Mouse (Mus musculus) layer of hippocampus, adult 8-10 months (tissue): ENCODE data around the gene Zcrb1. TPM values are rescaled to one million over a fixed set of nuclear protein-coding genes. Genes with fewer than 3 reads are reported as not detected.

Experiments
- DNase-seq, 2 experiments: peaks; one replicate each; pipeline ENCODE4 v3.0.0; 2022; ENCODE audit warnings: low spot score in 2 of 2
- total RNA-seq, 4 experiments: library from RNA; stranded (reverse); gene quantifications; 2 replicates each; pipeline ENCODE4 v1.2.4; 2022

Zcrb1 gene
- total RNA-seq, 4 experiments from 2014 or later = 64.6 to 82.9 (median 74.2) TPM

DNA sequence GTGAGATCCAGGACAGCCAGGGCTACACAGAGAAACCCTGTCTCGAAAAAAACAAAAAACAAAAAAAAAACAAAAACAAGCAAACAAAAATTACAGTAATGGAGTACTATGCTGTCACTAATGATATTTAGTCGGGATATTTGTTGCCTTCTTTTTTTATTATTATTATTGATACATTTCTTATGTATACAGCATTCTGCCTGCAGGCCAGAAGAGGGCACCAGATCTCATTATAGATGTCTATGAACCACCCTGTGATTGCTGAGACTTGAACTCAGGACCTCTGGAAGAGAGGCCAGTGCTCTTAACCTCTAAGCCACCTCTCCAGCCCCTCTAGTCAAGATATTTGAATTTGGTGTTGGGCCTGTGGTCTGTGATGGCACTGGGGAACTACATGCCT lies 26.3 kb downstream of the Zcrb1 start:
- DNase-seq = no peak

GRCm38 (mm10) chr15:93368558-93368957 lies 29.6 kb downstream of the Zcrb1 start:
- DNase-seq = no peak

- DNase-seq = no peak
These were observed 32.6 kb downstream of the Zcrb1 start for GRCm38 (mm10) chr15:93365561-93365960.

DNA sequence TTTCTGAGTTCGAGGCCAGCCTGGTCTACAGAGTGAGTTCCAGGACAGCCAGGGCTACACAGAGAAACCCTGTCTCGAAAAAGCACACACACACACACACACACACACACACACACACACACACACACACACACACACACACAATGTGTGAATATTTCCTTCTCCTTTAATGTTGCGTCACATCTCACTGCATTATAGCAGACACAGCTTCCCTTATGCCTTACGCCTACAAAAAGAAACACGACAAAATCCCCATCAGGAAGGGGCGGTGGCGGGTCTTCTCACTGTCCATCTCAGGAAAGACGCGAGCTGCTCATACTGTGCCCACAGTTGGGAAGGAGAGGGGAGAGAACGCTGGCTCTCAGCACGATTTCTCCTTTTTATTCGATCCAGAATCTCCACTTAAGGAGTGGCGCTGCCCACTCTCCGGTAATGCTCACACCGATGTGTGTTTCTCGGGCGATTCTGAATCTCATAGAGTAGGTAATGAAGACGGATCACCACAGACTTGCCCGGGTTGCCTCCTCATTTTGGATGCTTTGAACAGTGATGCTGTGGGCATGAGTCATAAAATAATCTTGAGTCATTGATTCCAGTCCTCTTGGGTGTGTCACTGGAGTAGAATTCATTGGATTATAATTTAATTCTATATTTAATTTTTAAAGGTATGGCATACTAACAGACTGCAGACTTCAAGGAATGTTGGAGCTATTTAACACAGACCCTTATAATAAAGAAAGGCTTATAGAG lies 39.6 kb downstream of the Zcrb1 start:
- DNase-seq = no peak

DNA sequence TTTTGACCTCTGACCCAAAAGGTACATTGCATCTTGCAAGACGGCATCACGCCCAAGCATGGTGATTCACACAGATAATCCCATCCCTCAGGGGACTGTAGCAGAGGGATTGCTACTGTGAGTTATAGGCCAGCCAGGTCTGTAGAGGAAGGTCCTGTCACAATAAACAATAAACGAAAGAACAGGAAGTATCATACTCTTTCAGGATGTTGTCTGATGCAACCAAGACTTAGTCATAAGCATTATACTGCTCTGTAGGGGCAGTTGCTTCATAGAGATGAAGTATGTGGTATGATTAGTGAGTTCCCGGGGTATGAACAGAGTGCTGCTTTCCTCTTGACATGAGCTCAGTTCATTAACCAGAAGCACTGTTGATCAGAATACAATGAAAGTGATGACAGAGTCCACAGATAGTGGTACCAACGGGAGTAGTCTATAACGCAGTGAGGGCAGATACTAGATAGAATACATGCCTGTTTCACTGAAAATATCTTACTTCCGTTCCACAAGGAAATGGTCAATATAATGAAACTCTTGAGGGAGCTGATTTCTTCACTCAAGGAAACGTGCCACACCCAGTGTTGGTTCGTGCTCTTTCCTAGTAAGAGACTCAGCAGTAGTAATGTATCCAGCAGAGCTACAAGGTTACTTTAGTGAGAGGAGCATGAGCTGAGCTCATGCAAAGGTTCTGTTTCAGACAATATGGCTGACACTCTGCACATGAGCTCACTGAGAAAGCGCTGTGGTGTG lies 57.3 kb downstream of the Zcrb1 start:
- DNase-seq = no peak

- DNase-seq = peak; percentile 53 to 79
These were observed 61.0 kb downstream of the Zcrb1 start, which contains the start of gene Yaf2 for GRCm38 (mm10) chr15:93336925-93337761. Yaf2 (minus strand) TSS chr15:93336935.

DNA sequence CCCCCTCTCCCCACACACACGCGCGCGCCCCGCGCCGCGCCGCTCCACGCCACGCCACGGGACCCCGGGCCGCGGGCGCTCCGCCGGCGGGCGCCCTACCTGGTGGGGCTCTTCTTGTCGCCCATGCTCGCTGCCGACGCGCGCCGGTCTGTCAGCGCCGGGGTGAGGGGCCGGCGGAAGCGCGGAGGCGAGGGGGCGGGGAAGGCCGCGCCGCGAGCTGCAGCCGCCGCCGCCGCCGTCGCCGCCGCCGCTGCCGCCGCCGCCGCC lies 61.5 kb downstream of the Zcrb1 start:
- DNase-seq = no peak

Other genes with a start within 250 kb of the Zcrb1 start
- gene Gxylt1, start 123.2 kb downstream of the Zcrb1 start, total RNA-seq = 10 to 100 TPM; 12.0 to 13.0 (median 12.4) TPM
- gene Yaf2, start 61.4 kb downstream of the Zcrb1 start, total RNA-seq = 10 to 100 TPM; 81.1 to 91.2 (median 84.0) TPM
- gene Pphln1, start within 50 bp of the Zcrb1 start, total RNA-seq = 10 to 100 TPM; 34.3 to 49.4 (median 43.9) TPM
- 10 to 100 TPM; 67.6 to 75.5 (median 72.2) TPM for gene Prickle1, start 197.6 kb upstream of the Zcrb1 start, total RNA-seq